Mouse (Mus musculus) left cerebral cortex, adult 9 months (tissue): ENCODE results near the gene Dpp9.
A peak's percentile ranks its signal among the peaks of the same experiment; 100 is the strongest.

ENCODE experiments used
- DNase-seq, 2 experiments: peaks; one replicate each; pipeline ENCODE4 v3.0.0; 2022; ENCODE audit warnings: low spot score in 2 of 2

Dpp9 gene

DNA sequence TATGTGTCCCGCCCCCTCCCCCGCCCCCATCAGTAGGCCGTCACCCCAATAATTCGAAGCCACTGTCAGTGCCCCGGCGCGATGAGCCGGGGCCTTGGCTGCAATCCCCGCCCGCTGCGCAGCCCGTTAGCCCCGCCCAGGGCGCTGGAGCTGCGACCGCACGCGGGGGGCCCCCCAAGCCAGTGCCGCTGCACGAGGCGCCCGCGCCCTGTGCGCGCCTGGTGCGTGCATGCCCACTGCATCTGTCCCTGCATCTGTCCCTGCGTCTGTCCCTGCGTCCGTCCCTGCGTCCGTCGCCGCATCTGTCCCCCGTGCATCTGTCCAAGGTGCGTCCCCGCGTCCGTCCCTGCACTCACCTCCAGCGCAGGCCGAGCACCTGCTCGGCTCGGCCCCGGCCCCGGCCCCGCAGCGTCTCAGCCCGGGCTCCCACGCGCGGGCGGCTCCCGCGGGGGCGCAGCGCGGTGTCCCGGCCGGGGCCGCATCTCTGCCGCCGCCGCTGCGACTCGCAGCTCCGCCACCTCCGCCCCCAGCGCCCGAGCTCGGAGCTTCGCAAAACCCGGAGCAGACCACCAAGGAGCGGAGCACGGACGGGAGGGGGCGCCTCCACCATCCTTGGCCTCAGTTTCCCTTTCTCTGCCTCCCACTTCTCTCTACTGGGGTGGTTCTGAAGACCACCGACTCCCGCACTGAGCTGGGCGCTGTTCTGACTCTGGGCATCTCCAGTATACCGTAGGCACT is 78.7 kb downstream of the Dpp9 start, which contains the start of gene Sema6b:
Sema6b (minus strand) TSS at position 486 of the 738 bp plus-strand sequence.
- peak in 1 of 2 experiments; percentile 70 for DNase-seq

GRCm38 (mm10) chr17:56139355-56139754 is 79.3 kb downstream of the Dpp9 start:
- no peak for DNase-seq

GRCm38 (mm10) chr17:56137839-56138613 is 80.7 kb downstream of the Dpp9 start:
- DNase-seq = no peak
